Mouse (Mus musculus): ENCODE data around the gene Klf1.
A peak's percentile ranks its signal among the peaks of the same experiment; 100 is the strongest.
"Not testable (repeated sequence)": the region's sequence is repeated elsewhere in the genome, so short reads cannot be mapped to it uniquely, and the experiment has no call there.

Gene Klf1

DNA sequence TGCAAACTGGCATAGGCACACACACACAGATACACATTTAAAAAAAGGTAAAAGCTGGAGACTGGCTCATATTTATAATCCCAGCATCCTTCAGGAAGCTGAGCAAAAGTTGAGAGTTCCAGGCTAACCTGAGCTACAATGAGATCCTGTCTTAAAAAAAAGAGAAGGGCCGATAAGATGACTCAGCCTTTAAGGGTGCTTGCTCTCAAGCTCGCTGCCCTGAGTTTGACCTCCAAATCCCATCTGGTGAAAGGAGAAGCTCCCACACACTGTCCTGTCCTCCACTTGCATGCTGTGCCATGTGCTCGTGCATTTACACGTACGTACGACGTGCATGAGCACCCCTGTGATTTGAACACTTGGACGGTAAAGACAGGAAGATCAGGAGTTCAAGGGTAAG, 5.8 kb downstream of the Klf1 start:
- no peak for DNase-seq (ENCODE audit: low read depth, low spot score)

DNA sequence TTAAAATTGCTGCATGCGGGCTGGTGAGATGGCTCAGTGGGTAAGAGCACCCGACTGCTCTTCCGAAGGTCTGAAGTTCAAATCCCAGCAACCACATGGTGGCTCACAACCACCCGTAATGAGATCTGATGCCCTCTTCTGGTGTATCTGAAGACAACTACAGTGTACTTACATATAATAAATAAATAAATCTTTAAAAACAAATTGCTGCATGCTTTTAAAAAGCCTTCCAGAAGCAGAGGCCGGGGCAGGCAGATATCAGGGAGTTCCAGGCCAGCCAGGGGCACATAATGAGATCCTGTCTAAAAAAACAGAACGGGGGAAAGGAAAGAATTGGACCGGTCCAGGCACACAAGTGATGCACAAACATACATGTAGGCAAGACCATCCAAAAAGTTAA, 6.3 kb downstream of the Klf1 start:
- not testable (repeated sequence) for DNase-seq (ENCODE audit: low read depth, low spot score)

DNA sequence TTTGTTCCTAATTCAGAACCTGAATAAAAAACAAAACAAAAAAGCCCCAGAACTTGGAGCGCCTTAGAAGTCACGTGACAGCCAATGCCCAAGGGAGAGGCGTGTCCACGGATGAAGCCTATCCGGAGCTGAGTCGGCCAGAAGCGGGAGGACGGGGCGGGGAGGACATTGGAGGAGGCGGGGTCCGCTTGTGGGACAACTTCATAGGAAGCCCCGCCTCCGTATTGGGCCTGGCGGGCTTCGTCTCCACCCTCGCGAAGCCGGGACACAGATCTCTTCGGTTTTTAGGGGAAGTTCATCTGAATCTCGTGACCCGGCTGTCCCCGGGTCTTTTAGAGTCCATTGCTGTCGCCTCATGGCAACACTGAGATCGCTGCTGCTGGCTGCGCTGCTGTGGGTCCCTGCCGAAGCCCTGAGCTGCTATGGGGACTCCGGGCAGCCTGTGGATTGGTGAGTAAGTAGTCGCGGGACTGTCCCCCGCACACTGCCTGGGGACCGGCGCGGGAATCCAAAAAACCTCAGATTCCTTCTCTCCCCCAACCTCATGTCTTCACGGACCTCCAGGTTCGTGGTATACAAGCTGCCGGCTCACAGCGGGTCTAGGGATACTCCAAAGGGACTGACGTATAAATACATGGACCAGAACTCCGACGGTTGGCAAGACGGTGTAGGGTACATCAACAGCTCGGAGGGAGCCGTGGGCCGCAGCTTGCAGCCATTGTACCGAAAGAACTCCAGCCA, 6.9 kb downstream of the Klf1 start, which contains the start of gene Dnase2a:
Gene Dnase2a (plus strand): TSS at position 140 of the 741 bp plus-strand sequence.
- DNase-seq (ENCODE audit: low read depth, low spot score) = peak; percentile 94

DNA sequence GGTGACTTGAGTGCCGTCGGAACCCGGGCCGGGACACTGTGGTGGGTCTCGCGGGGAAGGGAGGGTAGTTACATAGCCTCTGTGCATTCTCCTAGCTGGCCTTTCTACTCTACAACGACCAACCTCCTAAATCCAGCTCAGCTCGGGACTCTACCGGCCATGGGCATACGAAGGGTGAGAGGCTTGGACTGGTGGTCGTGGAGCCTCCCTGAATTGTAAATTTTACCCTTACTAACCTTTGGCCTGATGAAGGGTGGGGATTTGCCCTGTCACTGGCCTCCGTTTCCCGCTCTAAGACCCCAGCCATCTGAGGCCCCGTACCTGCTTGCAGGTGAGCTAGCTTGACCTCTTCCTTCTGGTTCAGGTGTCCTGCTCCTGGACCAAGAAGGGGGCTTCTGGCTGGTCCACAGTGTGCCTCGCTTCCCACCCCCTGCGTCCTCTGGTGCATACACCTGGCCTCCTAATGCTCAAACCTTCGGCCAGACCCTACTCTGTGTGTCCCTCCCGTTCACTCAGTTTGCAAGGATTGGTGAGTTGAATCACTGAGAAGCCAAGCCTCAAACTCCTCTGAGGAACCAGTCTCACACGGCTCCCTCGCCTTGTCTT, 7.5 kb downstream of the Klf1 start:
- no peak for DNase-seq (ENCODE audit: low read depth, low spot score)

DNA sequence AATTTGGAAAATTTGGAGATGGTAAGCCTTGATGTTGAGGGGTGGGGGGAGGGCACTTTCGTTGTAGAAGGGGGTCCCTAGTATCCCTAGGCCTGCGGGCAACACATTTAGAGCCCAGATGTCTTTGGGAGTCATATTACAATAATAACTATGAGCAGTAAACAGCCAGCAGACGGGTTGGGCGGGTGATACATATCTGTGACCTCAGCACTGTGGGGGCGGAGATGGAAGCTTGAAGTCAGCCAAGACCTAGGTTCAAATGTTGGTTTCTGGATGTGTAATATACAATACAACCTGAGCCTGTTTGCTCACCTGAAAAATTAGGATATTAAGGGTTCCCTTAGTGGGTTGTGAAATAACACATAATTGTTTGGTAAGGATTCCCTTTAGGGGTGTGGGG, 8.2 kb downstream of the Klf1 start:
- no peak for DNase-seq (ENCODE audit: low read depth, low spot score)

DNA sequence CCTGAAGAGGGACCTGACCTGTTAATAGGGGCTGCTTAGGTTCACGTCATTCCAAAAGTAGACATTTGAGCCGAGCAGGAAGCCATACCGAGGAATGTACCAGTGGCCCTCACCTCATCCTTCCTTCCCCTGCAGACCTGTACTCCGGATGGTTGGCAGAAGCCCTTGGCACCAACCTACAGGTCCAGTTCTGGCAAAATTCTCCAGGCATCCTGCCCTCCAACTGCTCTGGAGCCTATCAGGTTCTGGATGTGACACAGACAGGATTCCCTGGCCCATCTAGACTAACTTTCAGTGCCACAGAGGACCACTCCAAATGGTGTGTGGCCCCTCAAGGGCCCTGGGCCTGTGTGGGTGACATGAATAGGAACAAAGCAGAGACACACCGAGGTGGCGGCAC, 8.8 kb downstream of the Klf1 start:
- no peak for DNase-seq (ENCODE audit: low read depth, low spot score)

DNA sequence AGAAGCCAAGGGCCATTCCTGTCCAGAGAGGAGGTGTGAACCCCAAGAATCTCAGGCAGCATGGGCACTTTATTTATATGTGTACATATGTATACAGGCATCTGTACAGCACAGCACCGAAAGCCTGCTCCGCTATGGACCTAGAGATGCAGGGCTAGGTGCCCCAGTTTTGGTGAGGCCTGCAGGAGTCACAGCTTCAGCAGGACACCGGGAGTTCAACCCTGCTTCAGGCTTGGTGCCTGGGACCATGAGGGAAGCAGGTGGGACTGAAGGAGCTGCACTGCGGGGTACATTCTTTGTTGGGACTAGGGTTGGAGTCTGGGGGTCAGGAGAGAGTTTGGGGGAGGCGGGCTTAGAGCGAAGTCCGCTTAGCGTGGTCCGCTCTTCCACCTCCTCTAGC, 10.1 kb downstream of the Klf1 start:
- DNase-seq (ENCODE audit: low read depth, low spot score) = no peak

DNA sequence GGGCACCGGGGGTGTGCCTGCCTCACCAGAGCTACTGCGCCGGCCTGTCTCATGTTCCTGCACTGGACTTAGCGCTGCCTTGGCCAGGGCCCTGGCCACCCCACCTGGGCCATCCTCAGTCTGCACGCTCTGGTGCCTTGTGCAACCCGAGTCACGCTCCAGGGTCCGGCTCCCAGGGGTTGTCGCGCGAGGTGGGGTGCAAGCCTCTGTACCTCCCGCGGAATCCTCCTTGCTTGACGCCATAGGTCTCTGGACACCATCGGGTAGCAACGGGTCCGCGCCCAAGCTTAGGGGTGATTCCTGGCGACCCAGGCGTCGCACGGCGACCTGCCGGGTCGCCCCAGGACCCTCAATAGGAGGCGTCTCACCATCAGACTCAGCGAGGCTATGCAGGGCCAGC, 10.7 kb downstream of the Klf1 start:
- DNase-seq (ENCODE audit: low read depth, low spot score) = no peak

DNA sequence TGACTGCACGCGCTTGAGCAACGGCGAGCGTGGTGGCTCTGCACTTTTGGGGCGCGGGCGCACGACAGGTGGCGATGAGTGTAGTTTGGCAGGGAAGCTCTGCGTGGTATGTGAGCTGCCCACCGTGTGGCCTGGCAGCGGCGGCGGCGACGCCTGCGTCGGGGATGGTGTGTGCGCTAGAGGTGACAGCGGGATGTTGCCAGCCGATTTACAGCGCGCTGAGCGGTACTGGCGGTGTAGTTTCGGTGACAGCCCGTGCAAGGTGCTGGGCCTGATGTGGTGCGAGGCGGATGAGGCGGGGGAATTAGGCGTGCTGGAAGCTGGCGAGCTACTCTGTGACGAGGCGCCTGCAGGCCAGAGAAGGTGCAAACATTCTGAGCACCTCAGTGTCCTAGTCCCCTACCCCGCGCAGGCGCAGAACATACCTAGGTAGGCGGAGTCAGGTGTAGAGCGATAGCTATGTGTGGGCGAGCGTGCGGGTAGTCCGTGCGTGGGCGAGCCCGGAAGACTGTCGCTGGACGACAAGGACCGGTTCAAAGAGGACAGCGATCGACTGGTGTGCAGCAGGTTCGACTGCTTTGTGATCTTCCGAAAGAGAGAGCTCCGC, 11.3 kb downstream of the Klf1 start:
- DNase-seq (ENCODE audit: low read depth, low spot score) = peak; percentile 75

DNA sequence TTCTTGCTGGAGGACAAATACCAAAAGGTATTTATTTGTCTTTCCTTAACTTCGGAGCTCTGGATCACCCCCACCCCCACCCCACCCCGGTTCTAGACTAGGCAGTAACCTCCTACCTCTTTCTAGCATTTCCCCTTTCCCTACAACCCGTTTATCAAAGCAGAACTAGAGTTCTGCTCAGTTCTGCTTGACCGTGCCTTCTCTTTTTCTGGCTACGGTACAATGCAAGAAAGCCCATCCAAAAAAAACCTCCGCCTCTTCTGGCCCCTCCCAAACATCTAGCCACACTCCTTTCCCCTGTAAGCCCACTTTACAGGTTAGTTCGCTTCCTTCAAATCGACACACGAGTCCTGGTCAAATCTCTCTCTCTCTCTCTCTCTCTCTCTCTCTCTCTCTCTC, 11.8 kb downstream of the Klf1 start:
- no peak for DNase-seq (ENCODE audit: low read depth, low spot score)

DNA sequence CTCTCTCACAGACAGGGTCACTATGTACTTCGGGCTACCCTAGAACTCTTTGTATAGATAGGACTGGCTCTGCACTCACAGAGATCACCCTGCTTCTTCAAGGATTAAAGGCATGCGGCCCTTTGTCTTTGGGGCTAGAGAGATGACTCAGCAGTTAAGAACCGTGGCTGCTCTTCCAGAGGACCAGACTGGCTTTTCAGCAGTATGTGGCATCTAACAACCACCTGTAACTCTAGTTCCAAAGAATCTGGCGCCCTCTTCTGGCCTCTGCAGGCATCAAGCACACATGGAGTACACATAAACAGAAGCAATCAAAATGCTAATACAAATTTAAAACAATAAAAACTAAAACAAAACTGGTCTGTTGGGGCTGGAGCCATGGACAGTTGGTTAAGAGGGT, 12.2 kb downstream of the Klf1 start:
- DNase-seq (ENCODE audit: low read depth, low spot score) = peak; percentile 79

DNA sequence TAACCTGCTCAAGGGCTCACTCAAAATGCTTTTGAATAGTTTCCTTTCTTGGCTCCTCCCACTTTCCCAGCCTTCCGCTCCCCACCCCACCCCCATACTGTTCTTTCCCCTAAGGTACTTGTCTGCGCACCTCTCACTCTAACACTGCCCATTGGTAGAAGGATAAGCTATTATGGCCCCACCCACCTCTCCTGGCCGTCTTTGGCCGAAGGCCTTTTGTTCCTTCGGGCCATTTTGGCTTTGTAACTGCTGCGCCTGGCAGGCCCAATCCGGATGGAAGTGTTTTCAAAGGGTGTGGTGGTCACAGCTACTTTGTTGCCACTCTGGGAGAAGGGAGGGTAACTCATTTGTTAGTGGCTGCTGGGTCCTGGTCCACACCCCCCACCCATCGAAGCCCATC, 13.5 kb downstream of the Klf1 start:
- no peak for DNase-seq (ENCODE audit: low read depth, low spot score)

DNA sequence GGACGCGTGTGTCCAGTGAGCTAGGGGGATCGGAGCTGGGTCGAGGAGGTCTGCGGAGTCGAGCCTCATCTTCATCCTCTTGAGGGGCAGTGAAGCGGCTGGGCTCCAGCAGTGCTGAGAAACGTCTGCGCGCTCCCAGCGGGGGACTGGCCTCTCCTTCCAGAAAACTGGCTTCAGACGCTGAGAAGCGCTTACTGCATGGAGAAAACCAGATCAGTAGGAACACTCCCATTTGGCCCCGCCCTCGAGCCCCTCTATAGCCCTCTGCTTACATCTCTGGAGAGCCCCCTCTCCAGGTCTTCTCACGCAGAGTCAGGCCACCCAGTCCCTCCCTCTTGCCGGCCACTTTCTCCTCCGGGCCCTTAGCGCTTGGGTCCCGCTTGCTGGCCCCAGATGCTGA, 16.1 kb downstream of the Klf1 start:
- DNase-seq (ENCODE audit: low read depth, low spot score) = no peak

DNA sequence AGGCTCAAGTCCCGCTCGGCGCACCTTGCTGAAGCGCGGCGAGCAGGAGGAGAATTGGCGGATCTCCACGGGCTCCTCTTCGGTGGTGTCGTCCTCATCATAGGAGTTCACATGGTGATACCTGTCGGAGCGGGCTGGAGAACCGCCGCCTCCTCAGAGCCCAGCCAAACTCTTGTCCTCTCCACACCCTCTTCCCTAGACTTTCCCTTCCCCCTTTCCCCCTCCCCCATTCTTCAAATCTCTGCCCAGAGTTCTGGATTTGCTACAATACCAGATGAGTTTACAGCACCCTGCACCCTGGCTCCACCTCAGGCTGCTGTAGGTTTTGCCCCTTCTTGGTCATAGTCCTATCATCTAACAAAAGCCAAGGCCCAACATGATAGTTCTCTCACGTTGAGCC, 16.9 kb downstream of the Klf1 start:
- DNase-seq (ENCODE audit: low read depth, low spot score) = no peak

DNA sequence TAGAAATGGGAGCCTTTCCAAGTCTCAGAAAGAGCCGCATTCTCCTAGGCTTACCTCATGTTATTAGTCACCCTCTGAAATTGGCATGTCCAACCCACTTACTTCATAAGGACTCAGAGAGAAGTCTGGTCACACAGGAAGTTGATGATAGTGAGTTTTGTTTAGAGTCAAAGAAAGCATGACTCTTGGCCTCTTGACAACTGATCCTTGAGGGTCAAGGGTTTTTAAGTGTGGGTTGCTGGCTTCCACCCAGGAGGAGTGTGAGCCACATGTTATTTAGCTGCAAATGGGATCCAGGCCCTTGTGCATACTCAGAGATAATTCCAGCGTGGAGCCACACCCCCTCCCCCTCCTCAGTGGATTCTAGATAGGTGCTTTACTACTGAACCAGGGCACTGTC, 19.9 kb downstream of the Klf1 start:
- no peak for DNase-seq (ENCODE audit: low read depth, low spot score)

DNA sequence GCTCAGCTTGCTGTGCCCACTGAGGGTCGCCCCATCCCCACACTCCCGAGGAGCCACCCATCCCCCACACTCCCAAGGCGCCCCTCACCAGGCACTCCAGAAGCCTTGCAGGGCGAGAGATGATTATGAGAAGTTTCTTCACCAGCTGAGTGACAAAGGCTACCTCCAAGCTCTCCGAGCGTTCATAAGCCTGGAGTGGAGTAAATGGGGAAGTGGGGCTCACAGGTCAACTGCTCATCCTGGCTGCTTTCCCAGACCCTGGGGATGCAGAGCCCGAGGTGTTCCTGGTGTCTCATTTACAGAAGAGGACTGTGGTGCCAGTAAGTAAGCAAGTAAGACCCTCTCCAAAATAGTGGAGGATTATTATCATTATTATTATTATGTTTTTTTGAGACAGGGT, 23.8 kb downstream of the Klf1 start:
- DNase-seq (ENCODE audit: low read depth, low spot score) = no peak

DNA sequence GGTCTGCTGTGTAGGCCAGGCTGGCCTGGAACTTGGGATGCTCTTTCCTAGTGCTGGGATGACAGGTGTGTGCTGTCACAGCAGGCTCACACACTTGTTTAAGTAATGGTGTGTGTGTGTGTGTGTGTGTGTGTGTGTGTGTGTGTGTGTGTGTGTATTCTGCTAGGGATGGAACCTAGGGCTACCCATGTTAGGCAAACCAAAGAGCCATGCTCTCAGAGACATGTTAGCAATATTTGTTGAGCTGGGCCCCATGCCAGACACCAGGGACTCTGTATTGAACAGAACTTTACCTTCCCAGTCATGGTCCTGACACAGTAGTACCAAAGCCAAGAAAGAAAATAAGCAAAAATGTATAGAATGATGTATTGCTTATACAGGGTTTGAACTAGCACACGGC, 25.8 kb downstream of the Klf1 start:
- DNase-seq (ENCODE audit: low read depth, low spot score) = no peak

DNA sequence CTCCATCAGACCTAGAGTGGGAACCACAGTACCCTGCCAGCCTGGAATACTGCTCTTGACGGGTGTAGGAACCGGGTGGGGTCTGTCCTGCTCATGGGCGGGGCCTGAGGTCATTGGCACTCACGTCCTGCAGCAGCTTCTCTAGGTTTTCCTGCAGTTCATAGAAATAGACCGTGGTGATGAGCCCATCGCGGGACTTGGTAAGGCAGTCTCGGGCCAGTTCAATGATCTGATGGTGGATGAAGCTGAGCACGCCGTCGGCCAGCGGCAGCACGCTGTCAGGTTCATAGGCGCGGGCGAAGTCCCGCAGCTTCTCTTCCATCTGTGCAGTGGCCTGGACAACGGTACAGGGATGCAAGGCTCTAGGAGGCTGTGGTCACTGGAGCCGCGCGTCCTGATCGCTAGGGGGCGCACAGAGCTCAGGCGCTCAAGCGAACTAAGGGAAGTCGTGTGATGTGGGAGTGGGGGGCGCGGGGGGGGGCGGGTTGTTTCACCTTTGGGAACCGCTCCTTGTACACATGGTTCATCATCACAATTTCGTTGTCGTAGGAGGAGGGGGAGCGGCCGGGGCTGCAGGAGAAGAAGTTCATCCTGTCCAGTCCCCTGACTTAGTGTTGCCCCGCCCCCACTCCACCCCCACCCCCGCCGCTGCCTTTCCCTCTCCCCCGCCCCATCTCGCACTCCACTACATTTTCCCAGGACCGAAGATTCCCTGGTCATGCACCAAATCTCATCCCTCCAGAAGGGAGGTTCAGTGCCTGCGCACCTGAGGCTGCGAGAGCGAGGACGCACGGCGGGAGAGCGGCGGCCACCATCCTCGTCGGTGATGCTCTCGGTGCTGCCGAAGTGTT, 27.0 kb downstream of the Klf1 start:
- DNase-seq (ENCODE audit: low read depth, low spot score) = no peak

DNA sequence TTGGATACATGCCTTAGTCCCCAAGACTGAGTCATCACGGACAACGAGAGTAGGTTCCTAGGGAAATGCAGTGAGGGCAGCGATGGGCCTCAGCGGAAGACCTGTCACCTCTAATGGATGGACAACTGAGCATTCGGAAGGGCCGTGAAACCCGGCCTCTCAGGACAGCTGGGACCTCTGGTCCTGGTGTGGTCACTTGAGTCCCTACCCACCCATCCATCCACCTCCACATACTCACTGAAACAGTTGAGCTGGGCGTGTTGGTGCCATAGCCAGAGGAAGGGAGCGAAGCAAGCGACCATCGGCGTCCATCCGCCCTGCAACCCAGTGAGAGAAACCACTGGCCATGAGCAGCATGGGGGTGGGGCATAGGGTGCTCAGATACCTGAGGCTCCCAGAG, 28.9 kb downstream of the Klf1 start:
- no peak for DNase-seq (ENCODE audit: low read depth, low spot score)

DNA sequence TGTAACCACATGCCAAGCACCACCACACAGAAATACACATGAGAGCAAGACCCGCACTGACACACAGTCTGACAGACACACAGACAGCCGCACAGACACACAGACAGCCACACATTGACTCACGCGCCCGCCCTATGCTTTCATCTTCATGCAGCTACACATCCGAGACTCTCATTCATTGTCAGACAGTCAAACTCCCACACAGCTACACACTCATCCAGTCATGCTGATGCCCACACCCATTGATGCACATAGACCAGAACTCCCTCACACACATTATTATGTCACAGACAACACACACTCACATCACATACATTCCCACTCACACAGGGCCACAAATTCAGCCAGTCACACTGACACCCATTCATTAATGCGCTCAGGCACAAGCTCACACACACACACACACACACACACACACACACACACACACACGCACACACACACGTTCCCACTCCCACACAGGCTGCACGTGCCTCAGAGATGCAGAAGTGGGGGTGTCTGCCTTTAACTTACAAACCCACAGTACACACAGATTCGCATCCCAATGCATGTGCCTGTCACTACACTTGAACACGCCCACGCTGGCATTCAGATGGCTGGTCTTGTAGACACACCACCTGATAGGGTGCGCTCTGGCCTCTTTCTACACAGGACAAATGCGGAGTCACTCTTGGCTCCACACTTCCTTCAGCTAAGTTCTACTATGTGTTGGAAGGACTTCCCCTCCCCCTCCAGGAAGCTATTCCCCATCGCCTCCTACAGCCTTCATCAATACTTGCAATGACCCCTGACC, 32.2 kb downstream of the Klf1 start:
- no peak for DNase-seq (ENCODE audit: low read depth, low spot score)

DNA sequence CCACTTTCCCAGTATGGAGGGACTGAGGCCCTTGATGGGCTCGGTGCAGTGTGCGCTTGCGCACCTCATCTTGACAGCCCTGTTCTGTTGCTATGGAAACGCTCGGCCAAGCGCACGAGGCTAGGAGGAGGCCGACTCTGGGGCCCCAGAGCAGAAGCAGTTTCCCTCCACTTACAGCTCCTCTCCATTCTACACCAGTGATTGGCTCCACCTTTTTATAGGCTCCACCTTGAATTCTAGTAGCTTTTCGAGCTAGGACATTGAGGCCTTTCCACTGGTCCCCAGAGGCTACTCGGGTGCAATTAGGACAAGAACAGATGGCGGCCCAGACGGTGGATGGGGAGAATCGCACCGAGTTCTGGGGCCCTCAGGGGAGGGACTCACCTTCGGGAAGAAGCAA, 33.1 kb downstream of the Klf1 start:
- DNase-seq (ENCODE audit: low read depth, low spot score) = no peak

DNA sequence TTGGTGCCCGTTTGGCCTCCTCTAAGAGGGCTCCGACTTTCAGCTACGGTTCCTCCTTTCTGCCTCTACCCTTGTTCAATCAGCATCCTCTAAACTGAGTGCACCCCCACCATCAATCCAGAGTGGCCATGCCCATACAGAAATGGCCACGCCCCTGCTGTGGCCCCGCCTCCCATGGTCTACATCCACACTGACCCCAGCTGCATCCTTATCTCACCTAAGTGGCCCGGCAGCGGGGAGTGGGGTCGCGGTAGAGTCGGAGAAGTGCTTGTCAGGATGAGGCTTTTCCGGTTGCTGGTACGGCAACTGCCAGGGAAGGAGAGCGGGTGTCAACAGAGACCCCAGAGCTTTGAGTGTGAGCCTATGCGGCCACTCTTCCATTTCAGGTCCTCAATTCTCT, 33.8 kb downstream of the Klf1 start:
- DNase-seq (ENCODE audit: low read depth, low spot score) = no peak

Measured in c-Kit-negative CD71-positive TER-119-positive erythroid progenitor cells, embryonic 14.5 days (primary cell).